Mouse (Mus musculus): Measurements from ENCODE around the gene Slc27a5. TPM values are rescaled to one million over a fixed set of nuclear protein-coding genes. Genes with fewer than 3 reads are reported as not detected.

Slc27a5 gene
- polyA plus RNA-seq, 1 experiment from 2014 or later: 0.18 TPM

- H3K36me3 ChIP-seq (replicated peaks): no peaks in the 10 kb centered on the region
- ATAC-seq (ENCODE audit: low FRiP score): no peak
- H3K9ac ChIP-seq: no peak overlapping the region
- H3K27me3 ChIP-seq: 0 out of 2 replicates have a peak, but pooled peaks cover 4% of the 10 kb centered on the region
- H3K4me1 ChIP-seq: no peaks in the 10 kb centered on the region
- no peak overlapping the region for H3K27ac ChIP-seq
- no peak overlapping the region for H3K4me2 ChIP-seq
- no peaks in the 10 kb centered on the region for H3K9me3 ChIP-seq
- no peak overlapping the region for H3K4me3 ChIP-seq (replicated peaks)
- WGBS: 70% methylated on average over 5 of the region's 5 CpGs
These were observed 762 bp downstream of the Slc27a5 start for GRCm38 (mm10) chr7:12997230-12997629.

- H3K9me3 ChIP-seq: no peaks in the 10 kb centered on the region
- H3K27ac ChIP-seq: no peak overlapping the region
- no peaks in the 10 kb centered on the region for H3K4me1 ChIP-seq
- ATAC-seq (ENCODE audit: low FRiP score): no peak
- no peak overlapping the region for H3K4me3 ChIP-seq (replicated peaks)
- H3K4me2 ChIP-seq: no peak overlapping the region
- H3K9ac ChIP-seq: no peak overlapping the region
- 0 out of 2 replicates have a peak, but pooled peaks cover 4% of the 10 kb centered on the region for H3K27me3 ChIP-seq
- H3K36me3 ChIP-seq (replicated peaks): no peaks in the 10 kb centered on the region
These were observed 2.1 kb downstream of the Slc27a5 start for GRCm38 (mm10) chr7:12995862-12996261.

DNA sequence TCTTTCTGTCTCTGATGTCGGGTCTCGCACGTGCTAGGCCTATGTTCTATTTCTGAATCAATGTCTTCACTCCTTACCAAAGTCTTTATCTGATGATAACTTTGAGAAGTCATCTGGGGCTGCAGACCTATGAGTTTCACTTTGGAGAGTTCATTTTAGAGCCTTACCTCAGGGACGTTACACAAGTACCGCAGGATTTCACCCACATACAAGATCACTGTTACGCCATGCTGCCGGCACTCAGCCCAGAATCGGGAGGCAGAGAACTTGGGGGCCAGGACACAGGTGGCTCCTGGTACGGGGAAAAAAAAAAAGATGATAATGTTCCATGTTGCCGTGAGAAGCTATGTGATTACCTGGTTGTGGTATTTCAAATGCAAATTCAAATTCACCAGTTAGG is 4.8 kb downstream of the Slc27a5 start:
- H3K27me3 ChIP-seq: 0 out of 2 replicates have a peak, but pooled peaks cover 4% of the 10 kb centered on the region
- no peak for ATAC-seq (ENCODE audit: low FRiP score)
- H3K27ac ChIP-seq: no peak overlapping the region
- no peak overlapping the region for H3K4me2 ChIP-seq
- no peaks in the 10 kb centered on the region for H3K9me3 ChIP-seq
- no peaks in the 10 kb centered on the region for H3K4me1 ChIP-seq
- no peak overlapping the region for H3K4me3 ChIP-seq (replicated peaks)
- 92% methylated on average over 10 of the region's 10 CpGs for WGBS
- no peak overlapping the region for H3K9ac ChIP-seq
- no peaks in the 10 kb centered on the region for H3K36me3 ChIP-seq (replicated peaks)

GRCm38 (mm10) chr7:12992222-12992621 is 5.8 kb downstream of the Slc27a5 start:
- H3K4me2 ChIP-seq: no peak overlapping the region
- H3K9ac ChIP-seq: no peak overlapping the region
- no peaks in the 10 kb centered on the region for H3K36me3 ChIP-seq (replicated peaks)
- H3K4me1 ChIP-seq: no peaks in the 10 kb centered on the region
- 0 out of 2 replicates have a peak, but pooled peaks cover 4% of the 10 kb centered on the region for H3K27me3 ChIP-seq
- WGBS: 11% methylated on average over 3 of the region's 3 CpGs
- no peaks in the 10 kb centered on the region for H3K9me3 ChIP-seq
- no peak overlapping the region for H3K27ac ChIP-seq
- ATAC-seq (ENCODE audit: low FRiP score): no peak
- no peak overlapping the region for H3K4me3 ChIP-seq (replicated peaks)

DNA sequence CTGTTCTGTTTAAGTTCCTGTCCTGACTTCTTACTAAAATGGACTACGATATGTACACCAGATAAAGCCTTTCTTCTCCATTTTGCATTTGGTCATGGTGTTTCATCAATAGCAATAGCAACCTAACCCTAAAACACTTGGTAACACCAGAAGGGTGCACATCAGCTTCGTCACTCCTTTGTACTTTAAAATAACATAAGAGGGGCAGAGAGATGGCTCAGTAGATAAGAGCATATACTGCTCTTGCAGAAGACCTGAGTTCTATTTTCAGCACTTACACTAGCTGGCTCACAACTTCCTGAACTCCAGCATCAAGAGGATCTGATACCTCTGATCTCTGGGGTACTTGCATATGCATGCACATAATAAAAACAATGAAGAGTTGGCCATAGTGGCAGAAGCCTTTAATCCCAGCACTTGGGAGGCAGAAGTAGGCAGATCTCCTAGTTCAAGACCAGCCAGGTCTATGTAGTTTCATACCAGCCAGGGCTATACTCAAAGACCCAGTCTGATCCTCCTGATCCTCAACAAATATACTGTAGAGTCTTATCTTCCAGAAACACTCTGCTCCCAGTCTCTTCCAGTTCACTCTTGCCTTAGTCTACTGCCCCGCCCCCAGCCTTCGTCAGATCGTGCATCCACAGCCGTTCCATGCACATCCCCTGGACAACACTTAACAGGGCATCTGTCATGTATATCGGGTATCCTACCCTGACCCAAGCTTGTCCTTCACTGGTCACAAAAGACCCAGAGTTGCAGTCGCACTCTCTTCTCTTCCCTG is 10.4 kb downstream of the Slc27a5 start:
- Histone ChIP-seq H3K4me1 (no peaks in the 10 kb centered on the region), H3K27ac (no peak overlapping the region), H3K4me2 (no peak overlapping the region), H3K27me3 (no peaks in the 10 kb centered on the region), H3K36me3 (replicated peaks) (0 out of 2 replicates have a peak, but pooled peaks cover under 1% of the 10 kb centered on the region), H3K4me3 (replicated peaks) (no peak overlapping the region), H3K9me3 (no peaks in the 10 kb centered on the region), H3K9ac (no peak overlapping the region)
- WGBS: 87% methylated on average over 8 of the region's 8 CpGs
- no peak for ATAC-seq (ENCODE audit: low FRiP score)

- 85% methylated on average over 8 of the region's 8 CpGs for WGBS
- Histone ChIP-seq H3K27ac (no peak overlapping the region), H3K36me3 (replicated peaks) (0 out of 2 replicates have a peak, but pooled peaks cover 5% of the 10 kb centered on the region), H3K9ac (no peak overlapping the region), H3K4me1 (no peaks in the 10 kb centered on the region), H3K4me3 (replicated peaks) (no peak overlapping the region), H3K4me2 (no peak overlapping the region), H3K27me3 (no peaks in the 10 kb centered on the region), H3K9me3 (no peaks in the 10 kb centered on the region)
- ATAC-seq (ENCODE audit: low FRiP score): no peak
These were observed 11.1 kb downstream of the Slc27a5 start for GRCm38 (mm10) chr7:12986906-12987305.

GRCm38 (mm10) chr7:12985724-12986123 is 12.3 kb downstream of the Slc27a5 start:
- H3K36me3 ChIP-seq (replicated peaks): 0 out of 2 replicates have a peak, but pooled peaks cover 5% of the 10 kb centered on the region
- no peak overlapping the region for H3K4me3 ChIP-seq (replicated peaks)
- H3K4me1 ChIP-seq: no peaks in the 10 kb centered on the region
- WGBS: 80% methylated on average over 1 of the region's 1 CpGs
- H3K4me2 ChIP-seq: no peak overlapping the region
- no peaks in the 10 kb centered on the region for H3K27me3 ChIP-seq
- H3K9ac ChIP-seq: no peak overlapping the region
- H3K27ac ChIP-seq: no peak overlapping the region
- H3K9me3 ChIP-seq: no peaks in the 10 kb centered on the region
- no peak for ATAC-seq (ENCODE audit: low FRiP score)

- Histone ChIP-seq H3K27ac (no peak overlapping the region), H3K4me1 (peaks cover 16% of the 10 kb centered on the region), H3K4me3 (replicated peaks) (no peak overlapping the region), H3K36me3 (replicated peaks) (0 out of 2 replicates have a peak, but pooled peaks cover 5% of the 10 kb centered on the region), H3K4me2 (no peak overlapping the region), H3K9me3 (no peaks in the 10 kb centered on the region), H3K27me3 (no peaks in the 10 kb centered on the region), H3K9ac (no peak overlapping the region)
- whole genome bisulfite sequencing: 91% methylated on average over 7 of the region's 7 CpGs
- ATAC-seq (ENCODE audit: low FRiP score): no peak
These were observed 17.7 kb downstream of the Slc27a5 start for GRCm38 (mm10) chr7:12980291-12980690.

DNA sequence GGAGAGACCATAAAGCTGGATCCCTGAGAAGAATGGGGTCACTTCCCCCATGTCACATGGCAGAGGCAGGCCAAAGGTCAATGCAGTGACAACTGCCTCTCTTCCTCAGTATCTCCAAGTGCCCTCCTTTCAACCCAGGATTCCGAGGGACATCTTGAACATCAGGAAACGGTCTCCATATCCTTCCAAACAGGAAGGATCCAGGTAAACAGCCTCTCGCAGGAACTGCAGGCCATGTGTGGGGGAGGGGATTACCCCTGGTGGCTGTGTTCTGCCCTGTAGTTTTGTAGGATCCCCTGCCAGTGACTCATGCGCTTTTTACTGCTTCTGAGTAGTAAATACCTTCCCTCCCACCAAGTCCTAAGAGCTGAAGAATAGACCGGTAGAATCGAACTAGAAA is 18.2 kb downstream of the Slc27a5 start:
- H3K9me3 ChIP-seq: no peaks in the 10 kb centered on the region
- H3K4me1 ChIP-seq: peaks cover 16% of the 10 kb centered on the region
- no peak overlapping the region for H3K9ac ChIP-seq
- 0 out of 2 replicates have a peak, but pooled peaks cover 5% of the 10 kb centered on the region for H3K36me3 ChIP-seq (replicated peaks)
- H3K27me3 ChIP-seq: no peaks in the 10 kb centered on the region
- ATAC-seq (ENCODE audit: low FRiP score): no peak
- WGBS: 76% methylated on average over 6 of the region's 6 CpGs
- no peak overlapping the region for H3K27ac ChIP-seq
- no peak overlapping the region for H3K4me3 ChIP-seq (replicated peaks)
- no peak overlapping the region for H3K4me2 ChIP-seq

DNA sequence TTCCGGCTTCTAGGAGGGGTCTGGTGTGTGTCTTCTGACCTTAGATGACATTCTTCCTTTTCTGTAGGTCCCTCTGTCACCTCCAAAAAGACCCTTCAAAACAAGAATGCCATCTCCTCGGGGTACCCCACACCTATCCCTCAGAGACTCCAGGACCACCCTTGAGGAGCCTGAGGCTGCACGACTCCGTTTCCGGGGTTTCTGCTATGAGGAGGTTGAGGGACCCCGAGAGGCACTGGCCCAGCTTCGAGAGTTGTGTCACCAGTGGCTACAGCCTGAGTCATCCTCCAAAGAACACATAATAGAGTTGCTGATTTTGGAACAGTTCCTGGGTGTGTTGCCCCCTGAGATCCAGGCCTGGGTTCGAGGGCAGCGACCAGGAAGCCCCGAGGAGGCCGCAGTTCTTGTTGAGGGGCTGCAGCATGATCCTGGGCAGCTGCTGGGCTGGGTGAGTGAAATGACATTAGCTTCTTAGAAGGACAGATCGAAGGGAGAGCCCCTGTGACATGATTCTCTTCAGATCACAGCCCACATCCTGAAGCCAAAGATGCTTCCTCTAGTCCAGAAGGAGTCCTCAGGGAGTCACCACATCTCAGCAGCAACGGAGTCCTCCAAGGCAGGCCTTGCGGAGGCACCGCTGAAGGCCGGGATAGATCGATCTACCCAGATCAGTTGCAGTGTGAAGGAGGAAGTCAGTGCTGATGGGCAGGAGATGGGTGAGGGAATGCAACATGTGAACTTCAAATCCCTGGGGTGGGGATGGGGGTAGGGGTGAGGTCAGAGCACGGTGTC is 18.9 kb downstream of the Slc27a5 start:
- Histone ChIP-seq H3K27ac (no peak overlapping the region), H3K9me3 (no peaks in the 10 kb centered on the region), H3K36me3 (replicated peaks) (0 out of 2 replicates have a peak, but pooled peaks cover 5% of the 10 kb centered on the region), H3K4me2 (peak overlapping the region; percentile 66), H3K4me3 (replicated peaks) (peak overlapping the region; percentile 63), H3K9ac (peak overlapping the region; percentile 65; the same call in 1 of the 2 replicates), H3K27me3 (no peaks in the 10 kb centered on the region), H3K4me1 (peaks cover 16% of the 10 kb centered on the region)
- no peak for ATAC-seq (ENCODE audit: low FRiP score)
- 92% methylated on average over 18 of the region's 18 CpGs for WGBS

DNA sequence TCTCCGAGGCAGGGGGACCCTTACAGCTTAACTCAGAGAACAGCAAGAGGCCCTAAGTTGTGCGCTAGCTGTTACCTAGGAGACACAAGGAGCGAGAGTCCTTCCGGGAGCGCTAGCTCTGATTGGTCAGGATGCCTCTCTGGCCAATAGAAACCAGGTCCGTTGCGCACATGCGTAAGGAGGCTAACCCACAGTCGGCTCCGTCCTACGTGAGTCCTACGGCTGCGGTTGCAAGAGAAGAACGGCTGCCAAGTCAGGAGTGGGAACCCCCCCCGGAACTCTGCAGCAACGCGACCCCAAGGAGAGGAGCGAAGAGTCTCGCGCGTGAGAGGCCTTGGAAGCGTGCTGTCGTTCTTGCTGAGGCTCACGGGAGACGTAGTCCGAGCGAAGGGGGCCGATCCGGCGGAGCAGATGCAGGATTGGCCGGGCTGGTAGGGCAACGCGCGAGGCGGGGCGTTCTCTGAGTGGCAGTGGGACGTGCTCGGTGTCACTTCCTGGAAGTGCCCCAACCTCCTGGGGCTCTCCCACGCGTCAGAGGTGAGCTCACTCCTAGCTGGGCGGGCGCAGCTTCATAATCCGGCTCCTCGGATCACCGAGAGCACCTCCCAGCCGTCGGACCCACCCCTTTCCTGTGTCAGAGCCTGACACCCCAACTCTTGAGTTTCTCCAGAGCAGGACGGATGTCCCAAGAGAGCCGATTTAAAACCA is 20.2 kb downstream of the Slc27a5 start, which contains the start of gene Zfp446:
Zfp446 (plus strand) TSS at position 167 of the 708 bp plus-strand sequence.
- WGBS: under 1% methylated on average over 49 of the region's 49 CpGs
- Histone ChIP-seq H3K36me3 (replicated peaks) (0 out of 2 replicates have a peak, but pooled peaks cover 5% of the 10 kb centered on the region), H3K4me2 (peak within 1 kb of the TSS; percentile 66), H3K4me1 (peaks cover 16% of the 10 kb centered on the region), H3K4me3 (replicated peaks) (peak within 1 kb of the TSS; percentile 63), H3K27me3 (no peaks in the 10 kb centered on the region), H3K9me3 (no peaks in the 10 kb centered on the region), H3K27ac (peak within 1 kb of the TSS; percentile 92), H3K9ac (peak within 1 kb of the TSS; percentile 65)
- peak; percentile 99 for ATAC-seq (ENCODE audit: low FRiP score)

DNA sequence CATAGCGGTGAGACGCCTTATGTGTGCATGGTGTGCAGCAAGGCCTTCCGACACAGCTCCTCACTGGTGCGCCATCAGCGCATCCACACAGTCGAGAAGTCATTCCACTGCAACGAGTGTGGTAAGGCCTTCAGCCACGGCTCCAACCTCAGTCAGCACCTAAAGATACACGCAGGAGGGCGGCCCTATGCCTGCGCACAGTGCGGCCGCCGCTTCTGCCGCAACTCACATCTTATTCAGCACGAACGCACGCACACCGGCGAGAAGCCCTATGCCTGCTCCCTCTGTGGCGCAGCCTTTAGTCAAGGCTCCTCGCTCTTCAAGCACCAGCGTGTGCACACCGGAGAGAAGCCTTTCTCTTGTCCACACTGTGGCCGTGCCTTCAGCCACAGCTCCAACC is 27.1 kb downstream of the Slc27a5 start:
- peaks cover 43% of the 10 kb centered on the region for H3K36me3 ChIP-seq (replicated peaks)
- H3K4me1 ChIP-seq: peaks cover 17% of the 10 kb centered on the region
- no peak overlapping the region for H3K9ac ChIP-seq
- ATAC-seq (ENCODE audit: low FRiP score): no peak
- H3K9me3 ChIP-seq: no peaks in the 10 kb centered on the region
- 95% methylated on average over 25 of the region's 25 CpGs for WGBS
- no peak overlapping the region for H3K27ac ChIP-seq
- no peak overlapping the region for H3K4me2 ChIP-seq
- H3K27me3 ChIP-seq: no peaks in the 10 kb centered on the region
- no peak overlapping the region for H3K4me3 ChIP-seq (replicated peaks)
